Mouse (Mus musculus) lung, embryonic 14.5 days (tissue): Measurements from ENCODE around the gene Rab3il1. TPM values are rescaled to one million over a fixed set of nuclear protein-coding genes. Genes with fewer than 3 reads are reported as not detected.

Experiments used
- ATAC-seq: fragments of 200-750 bp; cut with Nextera tagmentation; 2 replicates; pipeline ENCODE4 v1.8.0; 2017; ENCODE audit warnings: mild to moderate bottlenecking, moderate TSS enrichment, moderate library complexity; ENCODE audit not compliant: insufficient read depth
- DNase-seq: peaks from one replicate; pipeline ENCODE4 v3.0.0-alpha.2; 2015
- H3K27ac ChIP-seq: fragments of 300-500 bp; sonication (generic); 2 replicates; pipeline ENCODE4 v1.5.1; 2014; ENCODE audit warnings: low read depth, mild to moderate bottlenecking, moderate library complexity
- H3K27me3 ChIP-seq: fragments of 300-500 bp; sonication (generic); 2 replicates; pipeline ENCODE4 v1.6.1; 2014; ENCODE audit warnings: low read length, control low read depth; ENCODE audit not compliant: insufficient read depth
- H3K36me3 ChIP-seq: fragments of 300-500 bp; sonication (generic); 2 replicates; pipeline ENCODE4 v1.6.1; 2014; ENCODE audit warnings: control low read depth; ENCODE audit not compliant: insufficient read depth
- H3K4me1 ChIP-seq: fragments of 300-500 bp; sonication (generic); 2 replicates; pipeline ENCODE4 v1.6.1; 2014; ENCODE audit warnings: antibody characterized with exemption, control low read depth; ENCODE audit not compliant: insufficient read depth
- H3K4me2 ChIP-seq: fragments of 300-500 bp; sonication (generic); 2 replicates; pipeline ENCODE4 v1.6.1; 2014; ENCODE audit warnings: mild to moderate bottlenecking
- H3K4me3 ChIP-seq: fragments of 300-500 bp; sonication (generic); 2 replicates; pipeline ENCODE4 v1.5.1; 2014; ENCODE audit warnings: low read depth, low read length
- H3K9ac ChIP-seq: fragments of 300-500 bp; sonication (generic); 2 replicates; pipeline ENCODE4 v1.6.1; 2014
- H3K9me3 ChIP-seq: fragments of 300-500 bp; sonication (generic); 2 replicates; pipeline ENCODE4 v1.6.1; 2016; ENCODE audit warnings: low read depth, low read length, control low read depth
- CTCF ChIP-seq: IDR thresholded peaks from 2 replicates; pipeline ENCODE4 v1.5.1; 2016; ENCODE audit warnings: antibody characterized with exemption, low read depth
- WGBS: fragments of 180-500 bp; shearing (Covaris S2); extraction: QIAGEN DNeasy Blood & Tissue Kit; methylation state at CpG from one replicate; pipeline ENCODE4 v1.1.7; 2014; 5-methylcytosine and 5-hydroxymethylcytosine counted together
- polyA plus RNA-seq: library from polyadenylated mRNA; unstranded; fragments of >200 nt; fragmentation: Nextera tagmentation; extraction: Ambion mirVana; gene quantifications from 2 replicates; pipeline ENCODE4 v1.2.1, GENCODE M21; 2014

The Rab3il1 gene
- polyA plus RNA-seq, 1 experiment from 2014 or later = 34.0 TPM

DNA sequence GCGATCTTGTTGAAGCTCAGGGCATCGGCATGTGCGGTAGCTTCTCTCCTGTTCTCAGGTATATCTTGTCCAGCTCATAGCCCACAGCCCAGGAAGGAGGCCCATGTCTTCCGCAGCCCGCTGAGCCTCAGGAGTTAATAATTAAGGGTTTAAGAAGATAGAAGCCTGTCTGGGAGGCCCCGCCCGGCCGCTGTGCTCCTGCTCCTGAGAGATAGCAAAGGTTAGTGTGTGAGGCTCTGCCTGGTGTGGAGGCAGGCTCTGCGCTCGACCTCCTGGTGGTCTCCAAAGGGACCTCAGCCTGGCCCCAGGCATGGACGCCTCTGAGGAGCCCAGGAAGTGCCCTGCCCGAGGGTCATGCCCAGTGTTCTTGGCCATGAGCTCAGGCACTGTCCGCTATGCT, 13.4 kb downstream of the Rab3il1 start:
- Histone ChIP-seq H3K36me3 (no peaks in the 10 kb centered on the region), H3K9me3 (no peaks in the 10 kb centered on the region), H3K4me1 (peaks cover 11% of the 10 kb centered on the region; the same call in 1 of the 2 replicates), H3K4me3 (peak overlapping the region; percentile 22; the same call in 1 of the 2 replicates), H3K4me2 (peak overlapping the region; percentile 11; the same call in 1 of the 2 replicates), H3K27me3 (no peaks in the 10 kb centered on the region), H3K9ac (peak overlapping the region; percentile 41; the same call in 1 of the 2 replicates), H3K27ac (peak overlapping the region; percentile 64; the same call in 1 of the 2 replicates)
- 64% methylated on average over 13 of the region's 13 CpGs for WGBS
- no peak for DNase-seq
- TF ChIP-seq CTCF = no peak
- no peak for ATAC-seq

DNA sequence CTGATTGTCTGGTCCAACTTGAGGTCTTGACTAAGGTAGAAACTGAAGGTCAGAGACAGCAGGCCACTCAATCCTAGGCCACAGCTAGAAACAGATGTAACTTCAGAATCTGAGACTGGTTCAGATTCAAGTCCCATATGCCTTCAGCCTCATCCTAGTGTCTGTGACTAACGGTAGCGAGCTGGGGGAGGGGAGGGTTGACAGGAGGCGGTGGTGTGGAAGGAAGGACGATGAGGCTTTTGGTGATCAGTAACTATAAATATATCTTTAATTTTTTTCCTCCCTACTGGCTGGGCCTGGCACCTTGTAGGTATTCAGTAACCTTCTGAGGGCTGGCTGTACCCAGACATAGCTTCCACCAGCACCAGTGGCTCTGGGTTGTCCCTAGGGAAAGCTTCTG, 14.0 kb downstream of the Rab3il1 start:
- no peak overlapping the region for H3K4me2 ChIP-seq
- peaks cover 11% of the 10 kb centered on the region; the same call in 1 of the 2 replicates for H3K4me1 ChIP-seq
- H3K27ac ChIP-seq = peak overlapping the region; percentile 30
- no peaks in the 10 kb centered on the region for H3K27me3 ChIP-seq
- peak overlapping the region; percentile 22; the same call in 1 of the 2 replicates for H3K4me3 ChIP-seq
- no peaks in the 10 kb centered on the region for H3K36me3 ChIP-seq
- no peaks in the 10 kb centered on the region for H3K9me3 ChIP-seq
- ATAC-seq (no peak), DNase-seq (no peak)
- no peak for TF ChIP-seq CTCF
- 43% methylated on average over 4 of the region's 4 CpGs for WGBS
- peak overlapping the region; percentile 29; the same call in 1 of the 2 replicates for H3K9ac ChIP-seq

DNA sequence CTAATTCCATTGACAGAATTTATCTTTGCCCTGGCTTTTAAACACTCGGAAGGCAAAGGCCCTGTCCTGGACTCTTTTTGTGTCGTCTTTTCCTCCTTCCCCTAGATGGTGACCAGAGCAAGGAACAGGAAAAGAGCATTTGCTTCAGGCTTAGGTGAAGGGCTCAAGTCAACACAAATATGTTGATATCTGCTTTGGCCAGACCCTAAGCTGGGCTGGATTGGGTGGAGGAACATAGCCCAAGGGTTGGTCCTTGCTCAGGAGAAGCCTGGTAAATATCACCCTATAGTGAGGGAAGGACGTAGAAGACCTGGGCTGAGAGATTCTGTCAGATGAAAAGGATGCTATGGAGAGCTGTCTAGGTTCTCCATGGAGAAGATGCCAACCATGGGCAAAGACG, 14.7 kb downstream of the Rab3il1 start:
- peak overlapping the region; percentile 30; the same call in 1 of the 2 replicates for H3K27ac ChIP-seq

DNA sequence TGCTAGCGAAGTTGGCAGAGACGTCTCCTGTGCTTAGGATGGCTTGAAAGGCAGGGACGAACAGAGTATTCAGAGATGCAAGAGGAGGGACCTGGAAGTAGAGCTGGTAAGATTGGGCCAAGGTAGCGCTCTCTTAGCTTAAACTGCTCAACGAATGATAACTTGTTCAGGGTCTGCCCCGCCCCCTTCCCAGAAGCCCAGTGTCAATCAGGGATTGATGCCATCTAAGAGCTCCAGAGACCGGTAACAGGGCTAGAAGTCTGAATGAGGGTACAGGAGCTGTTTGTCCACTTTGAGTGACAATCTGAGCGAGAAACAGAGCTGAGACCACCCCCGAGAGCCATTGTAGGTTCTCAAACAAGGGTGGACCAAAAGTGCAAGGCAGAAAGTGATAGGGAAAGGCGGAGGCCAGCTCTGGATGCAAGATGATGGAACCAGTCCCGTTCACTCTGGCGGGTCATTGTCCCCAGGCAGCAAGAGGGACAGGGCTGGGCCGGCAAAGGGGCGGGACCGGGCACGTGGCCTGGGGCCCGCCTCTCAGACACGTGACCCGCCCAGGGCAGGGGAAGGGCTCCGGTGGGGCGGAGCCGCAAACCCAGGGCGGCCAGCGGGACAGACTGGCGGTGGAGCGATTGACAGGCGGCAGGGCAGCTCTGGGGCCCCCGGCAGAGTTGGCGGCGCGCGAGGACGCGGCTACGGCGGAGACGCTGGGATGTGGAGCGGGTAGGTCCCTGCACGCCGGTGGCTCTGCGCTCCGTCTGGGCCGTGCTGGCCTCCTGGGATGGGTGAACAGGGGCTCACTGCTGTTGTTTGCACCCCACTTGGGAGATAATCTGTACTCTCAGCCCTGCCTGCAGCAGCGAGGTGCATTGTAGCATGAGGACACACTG, 16.4 kb downstream of the Rab3il1 start:
- Histone ChIP-seq H3K4me2 (peak overlapping the region; percentile 94), H3K4me3 (peak overlapping the region; percentile 64), H3K9ac (peak overlapping the region; percentile 66), H3K9me3 (no peaks in the 10 kb centered on the region), H3K27me3 (no peaks in the 10 kb centered on the region), H3K27ac (peak overlapping the region; percentile 75), H3K36me3 (no peaks in the 10 kb centered on the region), H3K4me1 (peaks cover 11% of the 10 kb centered on the region)
- no peak for TF ChIP-seq CTCF
- DNase-seq = peak; percentile 96
- 6% methylated on average over 44 of the region's 44 CpGs for WGBS
- ATAC-seq = peak; percentile 95

More for the DNA sequence above, 14.7 kb downstream of the Rab3il1 start:
- peaks cover 11% of the 10 kb centered on the region; the same call in 1 of the 2 replicates for H3K4me1 ChIP-seq
- WGBS = 79% methylated on average over 4 of the region's 4 CpGs
- DNase-seq = no peak
- no peaks in the 10 kb centered on the region for H3K27me3 ChIP-seq
- no peak overlapping the region; the same call in 1 of the 2 replicates for H3K9ac ChIP-seq
- no peak overlapping the region; the same call in 1 of the 2 replicates for H3K4me2 ChIP-seq
- no peaks in the 10 kb centered on the region for H3K9me3 ChIP-seq
- peak overlapping the region; percentile 22; the same call in 1 of the 2 replicates for H3K4me3 ChIP-seq
- TF ChIP-seq CTCF = no peak
- no peaks in the 10 kb centered on the region for H3K36me3 ChIP-seq
- no peak for ATAC-seq

DNA sequence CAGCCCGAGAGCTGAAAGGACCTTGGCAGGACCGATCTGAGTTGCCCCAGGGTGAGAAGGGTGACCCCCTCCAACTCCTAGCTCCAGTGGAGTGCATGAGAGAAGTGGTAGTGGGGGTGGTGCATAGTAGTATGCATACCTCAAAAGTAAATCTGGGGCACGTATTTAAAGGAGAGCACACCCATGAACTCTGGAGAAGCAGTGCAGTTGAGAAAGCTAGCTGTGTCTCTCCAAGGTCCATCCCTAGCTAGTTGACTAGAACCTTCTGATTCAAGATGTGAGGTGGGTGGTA, 17.0 kb downstream of the Rab3il1 start:
- Histone ChIP-seq H3K36me3 (no peaks in the 10 kb centered on the region), H3K27ac (peak overlapping the region; percentile 40; the same call in 1 of the 2 replicates), H3K4me1 (peaks cover 14% of the 10 kb centered on the region), H3K9ac (peak overlapping the region; percentile 66), H3K9me3 (no peaks in the 10 kb centered on the region), H3K27me3 (no peaks in the 10 kb centered on the region), H3K4me3 (peak overlapping the region; percentile 64), H3K4me2 (peak overlapping the region; percentile 94)
- no peak for TF ChIP-seq CTCF
- no peak for DNase-seq
- 0% methylated on average over 3 of the region's 3 CpGs for WGBS
- ATAC-seq = peak; percentile 57

DNA sequence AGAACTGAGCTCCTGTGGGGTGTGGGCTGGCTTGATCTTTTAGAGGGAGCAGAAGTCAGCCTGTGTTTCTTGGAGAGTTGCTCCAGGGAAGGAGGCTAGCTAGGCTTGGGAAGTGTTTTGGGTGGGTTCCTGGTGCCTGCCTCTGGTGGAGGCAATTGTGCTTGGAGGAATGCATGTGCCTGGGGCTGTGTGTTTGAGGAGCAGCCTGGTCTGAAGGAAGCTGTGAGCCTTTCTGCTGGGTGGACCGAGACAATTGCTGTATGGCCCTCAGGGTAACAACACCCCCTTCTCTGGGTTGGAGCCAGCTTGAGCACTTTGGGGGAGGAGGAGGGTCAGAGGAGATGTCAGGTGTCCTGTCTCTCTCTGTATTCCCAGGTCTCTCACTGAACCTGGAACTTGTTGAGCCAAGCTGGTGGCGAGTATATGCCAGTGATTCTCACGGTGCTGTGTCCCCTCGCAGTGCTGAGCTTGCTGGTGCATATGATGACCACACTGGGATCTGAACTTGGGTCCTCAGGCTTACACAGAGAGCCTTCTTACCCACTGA, 17.8 kb downstream of the Rab3il1 start:
- ATAC-seq (no peak), DNase-seq (no peak)
- no peaks in the 10 kb centered on the region for H3K36me3 ChIP-seq
- no peaks in the 10 kb centered on the region for H3K9me3 ChIP-seq
- 54% methylated on average over 4 of the region's 4 CpGs for WGBS
- H3K9ac ChIP-seq = peak overlapping the region; percentile 66; the same call in 1 of the 2 replicates
- peaks cover 14% of the 10 kb centered on the region for H3K4me1 ChIP-seq
- H3K27me3 ChIP-seq = no peaks in the 10 kb centered on the region
- H3K4me2 ChIP-seq = peak overlapping the region; percentile 94
- no peak overlapping the region for H3K27ac ChIP-seq
- peak overlapping the region; percentile 64 for H3K4me3 ChIP-seq
- TF ChIP-seq CTCF = no peak

DNA sequence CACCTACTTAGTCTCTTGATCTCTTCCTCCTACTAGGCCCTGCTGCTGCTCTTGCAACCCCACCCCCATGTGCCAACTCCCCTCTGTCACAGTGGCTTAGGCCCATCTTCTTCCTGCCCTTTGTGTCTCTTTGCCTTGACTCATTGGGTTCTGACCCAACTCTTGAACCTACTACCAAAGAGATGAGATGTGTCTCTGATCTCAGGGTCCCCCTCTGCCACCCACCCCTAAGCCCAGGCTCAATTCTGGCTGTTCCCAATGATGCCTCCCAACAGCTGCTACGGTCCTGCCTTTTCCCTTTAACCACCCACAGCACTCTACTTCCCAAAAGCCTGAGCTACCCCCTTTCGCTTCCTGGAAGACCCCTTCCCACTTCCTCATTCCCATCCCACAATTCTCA, 20.5 kb downstream of the Rab3il1 start:
- Histone ChIP-seq H3K4me3 (no peak overlapping the region), H3K27me3 (no peaks in the 10 kb centered on the region), H3K36me3 (peaks cover under 1% of the 10 kb centered on the region), H3K4me1 (peaks cover 21% of the 10 kb centered on the region), H3K9me3 (no peaks in the 10 kb centered on the region), H3K4me2 (no peak overlapping the region), H3K9ac (no peak overlapping the region), H3K27ac (no peak overlapping the region)
- no peak for TF ChIP-seq CTCF
- WGBS = 84% methylated on average over 2 of the region's 2 CpGs
- DNase-seq = no peak
- no peak for ATAC-seq
